Mouse (Mus musculus) heart, embryonic 11.5 days (tissue): ENCODE results near the gene Tango6. TPM values are rescaled to one million over a fixed set of nuclear protein-coding genes. Genes with fewer than 3 reads are reported as not detected.

ENCODE experiments used
- ATAC-seq: fragments of 200-750 bp; cut with Nextera tagmentation; replicated peaks from 2 replicates; pipeline ENCODE4 v1.8.0; 2017; ENCODE audit warnings: moderate library complexity; ENCODE audit not compliant: insufficient number of reproducible peaks, low FRiP score, low TSS enrichment
- H3K27ac ChIP-seq: fragments of 300-500 bp; sonication (generic); 2 replicates; pipeline ENCODE4 v1.5.1; 2014; ENCODE audit warnings: mild to moderate bottlenecking, low read depth, low read length
- H3K27me3 ChIP-seq: fragments of 300-500 bp; sonication (generic); 2 replicates; pipeline ENCODE4 v1.6.1; 2014; ENCODE audit warnings: mild to moderate bottlenecking, low read length, mixed read lengths; ENCODE audit not compliant: control insufficient read depth, insufficient read depth
- H3K36me3 ChIP-seq: fragments of 300-500 bp; sonication (generic); 2 replicates; pipeline ENCODE4 v1.6.1; 2014; ENCODE audit warnings: mild to moderate bottlenecking, low read length, moderate library complexity, mixed read lengths; ENCODE audit not compliant: control insufficient read depth, insufficient read depth
- H3K4me1 ChIP-seq: fragments of 300-500 bp; sonication (generic); 2 replicates; pipeline ENCODE4 v1.6.1; 2014; ENCODE audit warnings: low read length; ENCODE audit not compliant: control insufficient read depth, insufficient read depth
- H3K4me2 ChIP-seq: fragments of 300-500 bp; sonication (generic); 2 replicates; pipeline ENCODE4 v1.6.1; 2014; ENCODE audit warnings: mild to moderate bottlenecking, moderate library complexity
- H3K4me3 ChIP-seq: fragments of 300-500 bp; sonication (generic); 2 replicates; pipeline ENCODE4 v1.5.1; 2014; ENCODE audit warnings: low read depth, low read length
- H3K9ac ChIP-seq: fragments of 300-500 bp; sonication (generic); 2 replicates; pipeline ENCODE4 v1.6.1; 2014; ENCODE audit warnings: mild to moderate bottlenecking, low read depth, low read length, moderate library complexity
- H3K9me3 ChIP-seq: fragments of 300-500 bp; sonication (generic); replicated peaks from 2 replicates; pipeline ENCODE4 v1.6.1; 2016; ENCODE audit warnings: low read length; ENCODE audit not compliant: control insufficient read depth
- WGBS: fragments of 180-500 bp; shearing (Covaris S2); extraction: QIAGEN DNeasy Blood & Tissue Kit; methylation state at CpG from one replicate; pipeline ENCODE4 v1.1.7; 2014; ENCODE audit not compliant: insufficient replicate concordance; 5-methylcytosine and 5-hydroxymethylcytosine counted together
- polyA plus RNA-seq: library from polyadenylated mRNA; unstranded; fragments of >200 nt; fragmentation: Nextera tagmentation; extraction: Ambion mirVana; gene quantifications from 2 replicates; pipeline ENCODE4 v1.2.1, GENCODE M21; 2014

Gene Tango6
- polyA plus RNA-seq, 1 experiment from 2014 or later, result 5.9 TPM

GRCm38 (mm10) chr8:106674318-106674717, 8.6 kb upstream of the Tango6 start:
- ATAC-seq, result no peak
- 97% methylated on average over 15 of the region's 15 CpGs for WGBS
- Histone ChIP-seq H3K9ac (no peak overlapping the region), H3K4me3 (no peak overlapping the region), H3K27ac (no peak overlapping the region), H3K9me3 (no peaks in the 10 kb centered on the region), H3K4me1 (no peaks in the 10 kb centered on the region), H3K4me2 (no peak overlapping the region), H3K36me3 (no peaks in the 10 kb centered on the region), H3K27me3 (no peaks in the 10 kb centered on the region)

GRCm38 (mm10) chr8:106674894-106675293, 8.0 kb upstream of the Tango6 start:
- Histone ChIP-seq H3K36me3 (no peaks in the 10 kb centered on the region), H3K4me1 (no peaks in the 10 kb centered on the region), H3K27me3 (no peaks in the 10 kb centered on the region), H3K4me3 (no peak overlapping the region), H3K27ac (no peak overlapping the region), H3K9me3 (no peaks in the 10 kb centered on the region), H3K9ac (no peak overlapping the region), H3K4me2 (no peak overlapping the region)
- ATAC-seq, result no peak
- WGBS, result 70% methylated on average over 8 of the region's 8 CpGs

GRCm38 (mm10) chr8:106684387-106684786, 1.5 kb downstream of the Tango6 start:
- H3K36me3 ChIP-seq, result no peaks in the 10 kb centered on the region
- H3K9me3 ChIP-seq, result no peaks in the 10 kb centered on the region
- 93% methylated on average over 4 of the region's 4 CpGs for WGBS
- H3K27ac ChIP-seq, result no peak overlapping the region
- no peak overlapping the region for H3K4me3 ChIP-seq
- H3K27me3 ChIP-seq, result no peaks in the 10 kb centered on the region
- no peak overlapping the region for H3K4me2 ChIP-seq
- no peak for ATAC-seq
- H3K4me1 ChIP-seq, result no peaks in the 10 kb centered on the region
- H3K9ac ChIP-seq, result no peak overlapping the region

- Histone ChIP-seq H3K9me3 (no peaks in the 10 kb centered on the region), H3K27me3 (no peaks in the 10 kb centered on the region), H3K9ac (no peak overlapping the region), H3K4me3 (no peak overlapping the region), H3K4me2 (no peak overlapping the region), H3K27ac (no peak overlapping the region), H3K4me1 (no peaks in the 10 kb centered on the region), H3K36me3 (peaks cover under 1% of the 10 kb centered on the region; the same call in 1 of the 2 replicates)
- no peak for ATAC-seq
- 9% methylated on average over 4 of the region's 4 CpGs for WGBS
These were observed 4.6 kb downstream of the Tango6 start for GRCm38 (mm10) chr8:106687479-106687878.

GRCm38 (mm10) chr8:106697748-106698248, 14.9 kb downstream of the Tango6 start:
- H3K9me3 ChIP-seq, result no peaks in the 10 kb centered on the region
- no peaks in the 10 kb centered on the region for H3K27me3 ChIP-seq
- ATAC-seq, result no peak
- 70% methylated on average over 3 of the region's 3 CpGs for WGBS
- peaks cover 22% of the 10 kb centered on the region for H3K36me3 ChIP-seq
- H3K27ac ChIP-seq, result no peak overlapping the region
- no peak overlapping the region for H3K4me3 ChIP-seq
- H3K4me1 ChIP-seq, result no peaks in the 10 kb centered on the region
- no peak overlapping the region for H3K4me2 ChIP-seq
- H3K9ac ChIP-seq, result no peak overlapping the region

GRCm38 (mm10) chr8:106699588-106699987, 16.7 kb downstream of the Tango6 start:
- ATAC-seq, result no peak
- no peak overlapping the region for H3K9ac ChIP-seq
- H3K27me3 ChIP-seq, result no peaks in the 10 kb centered on the region
- H3K27ac ChIP-seq, result no peak overlapping the region
- no peak overlapping the region for H3K4me2 ChIP-seq
- H3K4me3 ChIP-seq, result no peak overlapping the region
- H3K36me3 ChIP-seq, result peaks cover 20% of the 10 kb centered on the region
- no peaks in the 10 kb centered on the region for H3K9me3 ChIP-seq
- H3K4me1 ChIP-seq, result no peaks in the 10 kb centered on the region
- WGBS, result 66% methylated on average over 5 of the region's 5 CpGs

- Histone ChIP-seq H3K4me2 (no peak overlapping the region), H3K36me3 (peaks cover 20% of the 10 kb centered on the region), H3K27ac (no peak overlapping the region), H3K4me1 (no peaks in the 10 kb centered on the region; the same call in 1 of the 2 replicates), H3K9ac (no peak overlapping the region), H3K27me3 (no peaks in the 10 kb centered on the region), H3K4me3 (no peak overlapping the region), H3K9me3 (no peaks in the 10 kb centered on the region)
- ATAC-seq, result no peak
- WGBS, result 90% methylated on average over 6 of the region's 6 CpGs
These were observed 17.3 kb downstream of the Tango6 start for GRCm38 (mm10) chr8:106700131-106700530.

GRCm38 (mm10) chr8:106701360-106701759, 18.5 kb downstream of the Tango6 start:
- no peak overlapping the region for H3K4me2 ChIP-seq
- H3K36me3 ChIP-seq, result peaks cover 20% of the 10 kb centered on the region
- no peaks in the 10 kb centered on the region for H3K9me3 ChIP-seq
- no peak overlapping the region for H3K9ac ChIP-seq
- H3K4me3 ChIP-seq, result no peak overlapping the region
- H3K27me3 ChIP-seq, result no peaks in the 10 kb centered on the region
- no peak for ATAC-seq
- no peaks in the 10 kb centered on the region; the same call in 1 of the 2 replicates for H3K4me1 ChIP-seq
- 89% methylated on average over 3 of the region's 3 CpGs for WGBS
- no peak overlapping the region for H3K27ac ChIP-seq

- ATAC-seq, result no peak
- Histone ChIP-seq H3K36me3 (peaks cover 10% of the 10 kb centered on the region), H3K27ac (peak overlapping the region; percentile 79), H3K27me3 (no peaks in the 10 kb centered on the region), H3K9ac (no peak overlapping the region), H3K4me1 (no peaks in the 10 kb centered on the region; the same call in 1 of the 2 replicates), H3K4me2 (no peak overlapping the region), H3K9me3 (no peaks in the 10 kb centered on the region), H3K4me3 (no peak overlapping the region)
- WGBS, result 78% methylated on average over 9 of the region's 9 CpGs
These were observed 21.5 kb downstream of the Tango6 start for GRCm38 (mm10) chr8:106704199-106704900.
